Mouse (Mus musculus): Measurements from ENCODE around the gene Etl4.

Etl4 gene

GRCm38 (mm10) chr2:20525879-20526593 is 616.5 kb downstream of the Etl4 start:
- DNase-seq, result peak; percentile 67

- DNase-seq, result no peak
These were observed 617.3 kb downstream of the Etl4 start for GRCm38 (mm10) chr2:20526856-20527255.

- no peak for DNase-seq
These were observed 623.0 kb downstream of the Etl4 start for GRCm38 (mm10) chr2:20532623-20533022.

GRCm38 (mm10) chr2:20537785-20538184 is 628.2 kb downstream of the Etl4 start:
- no peak for DNase-seq

- no peak for DNase-seq
These were observed 629.3 kb downstream of the Etl4 start for GRCm38 (mm10) chr2:20538871-20539270.

- no peak for DNase-seq
These were observed 631.7 kb downstream of the Etl4 start for GRCm38 (mm10) chr2:20541261-20541660.

GRCm38 (mm10) chr2:20542286-20542685 is 632.7 kb downstream of the Etl4 start:
- no peak for DNase-seq

- no peak for DNase-seq
These were observed 636.0 kb downstream of the Etl4 start for GRCm38 (mm10) chr2:20545624-20546023.

GRCm38 (mm10) chr2:20546496-20547348 is 637.1 kb downstream of the Etl4 start:
- no peak for DNase-seq

GRCm38 (mm10) chr2:20547349-20547677 is 637.7 kb downstream of the Etl4 start:
- peak; percentile 50 for DNase-seq

GRCm38 (mm10) chr2:20547686-20548624 is 638.4 kb downstream of the Etl4 start:
- peak; percentile 7 for DNase-seq

- no peak for DNase-seq
These were observed 639.5 kb downstream of the Etl4 start for GRCm38 (mm10) chr2:20549065-20549464.

GRCm38 (mm10) chr2:20549996-20550395 is 640.4 kb downstream of the Etl4 start:
- DNase-seq, result no peak

- no peak for DNase-seq
These were observed 646.1 kb downstream of the Etl4 start for GRCm38 (mm10) chr2:20555706-20556105.

- peak; percentile 29 for DNase-seq
These were observed 649.5 kb downstream of the Etl4 start for GRCm38 (mm10) chr2:20559083-20559482.

GRCm38 (mm10) chr2:20559723-20560122 is 650.1 kb downstream of the Etl4 start:
- DNase-seq, result peak; percentile 6

- DNase-seq, result no peak
These were observed 651.0 kb downstream of the Etl4 start for GRCm38 (mm10) chr2:20560581-20560980.

- no peak for DNase-seq
These were observed 653.5 kb downstream of the Etl4 start for GRCm38 (mm10) chr2:20563036-20563435.

- no peak for DNase-seq
These were observed 658.9 kb downstream of the Etl4 start for GRCm38 (mm10) chr2:20568456-20568855.

GRCm38 (mm10) chr2:20571940-20572339 is 662.4 kb downstream of the Etl4 start:
- no peak for DNase-seq

GRCm38 (mm10) chr2:20580331-20580730 is 670.8 kb downstream of the Etl4 start:
- DNase-seq, result no peak

- DNase-seq, result no peak
These were observed 673.5 kb downstream of the Etl4 start for GRCm38 (mm10) chr2:20583032-20583431.

- DNase-seq, result no peak
These were observed 674.1 kb downstream of the Etl4 start for GRCm38 (mm10) chr2:20583562-20584153.

Measured in lung, postnatal 10 days (tissue).